Mouse (Mus musculus): ENCODE measurements around the gene Pip4k2b.

The Pip4k2b gene

GRCm38 (mm10) chr11:97694921-97695711 is 49.4 kb downstream of the Pip4k2b start:
- DNase-seq (ENCODE audit: low spot score): no peak

- no peak for DNase-seq (ENCODE audit: low spot score)
These were observed 50.1 kb downstream of the Pip4k2b start for GRCm38 (mm10) chr11:97694435-97694834.

GRCm38 (mm10) chr11:97689861-97690260 is 54.6 kb downstream of the Pip4k2b start:
- DNase-seq (ENCODE audit: low spot score): no peak

- DNase-seq (ENCODE audit: low spot score): no peak
These were observed 57.4 kb downstream of the Pip4k2b start for GRCm38 (mm10) chr11:97687061-97687460.

GRCm38 (mm10) chr11:97686322-97686908 is 58.1 kb downstream of the Pip4k2b start:
- DNase-seq (ENCODE audit: low spot score): no peak

GRCm38 (mm10) chr11:97685613-97686321 is 58.7 kb downstream of the Pip4k2b start, which contains the start of gene Cisd3:
Cisd3 (plus strand) TSS chr11:97685826.
- peak; percentile 76 for DNase-seq (ENCODE audit: low spot score)

- no peak for DNase-seq (ENCODE audit: low spot score)
These were observed 59.7 kb downstream of the Pip4k2b start for GRCm38 (mm10) chr11:97684766-97685165.

GRCm38 (mm10) chr11:97684063-97684680 is 60.3 kb downstream of the Pip4k2b start:
- no peak for DNase-seq (ENCODE audit: low spot score)

GRCm38 (mm10) chr11:97682504-97683055 is 61.9 kb downstream of the Pip4k2b start:
- no peak for DNase-seq (ENCODE audit: low spot score)

- no peak for DNase-seq (ENCODE audit: low spot score)
These were observed 64.1 kb downstream of the Pip4k2b start for GRCm38 (mm10) chr11:97680430-97680829.

GRCm38 (mm10) chr11:97678301-97678700 is 66.2 kb downstream of the Pip4k2b start:
- no peak for DNase-seq (ENCODE audit: low spot score)

GRCm38 (mm10) chr11:97677842-97678241 is 66.7 kb downstream of the Pip4k2b start:
- DNase-seq (ENCODE audit: low spot score): no peak

GRCm38 (mm10) chr11:97677381-97677780 is 67.1 kb downstream of the Pip4k2b start:
- DNase-seq (ENCODE audit: low spot score): no peak

- DNase-seq (ENCODE audit: low spot score): no peak
These were observed 68.3 kb downstream of the Pip4k2b start for GRCm38 (mm10) chr11:97676050-97676754.

- DNase-seq (ENCODE audit: low spot score): no peak
These were observed 71.4 kb downstream of the Pip4k2b start for GRCm38 (mm10) chr11:97673148-97673547.

- DNase-seq (ENCODE audit: low spot score): no peak
These were observed 73.4 kb downstream of the Pip4k2b start for GRCm38 (mm10) chr11:97671177-97671527.

GRCm38 (mm10) chr11:97670234-97671176 is 74.0 kb downstream of the Pip4k2b start:
- DNase-seq (ENCODE audit: low spot score): no peak

GRCm38 (mm10) chr11:97669829-97670228 is 74.7 kb downstream of the Pip4k2b start:
- DNase-seq (ENCODE audit: low spot score): no peak

- no peak for DNase-seq (ENCODE audit: low spot score)
These were observed 75.2 kb downstream of the Pip4k2b start for GRCm38 (mm10) chr11:97669268-97669667.

GRCm38 (mm10) chr11:97668160-97668559 is 76.3 kb downstream of the Pip4k2b start:
- no peak for DNase-seq (ENCODE audit: low spot score)
